Mouse (Mus musculus) C2C12 (cell line): ENCODE results near the gene Lrtm2.

ENCODE experiments used
- CEBPB ChIP-seq: IDR thresholded peaks from one replicate; pipeline ENCODE4 v1.6.1; 2011; ENCODE audit warnings: low read depth, mild to moderate bottlenecking, control low read depth, moderate library complexity
- CTCF ChIP-seq: IDR thresholded peaks from one replicate; pipeline ENCODE4 v1.5.1; 2011; ENCODE audit not compliant: control insufficient read depth, insufficient read depth, insufficient read length
- FOSL1 ChIP-seq: IDR thresholded peaks from one replicate; pipeline ENCODE4 v1.8.0; 2011; ENCODE audit warnings: mild to moderate bottlenecking, low read length; ENCODE audit not compliant: poor library complexity, insufficient read depth, severe bottlenecking
- MAX ChIP-seq: IDR thresholded peaks from one replicate; pipeline ENCODE4 v1.6.1; 2011; ENCODE audit warnings: mild to moderate bottlenecking, control low read depth
- MYOG ChIP-seq: IDR thresholded peaks from one replicate; pipeline ENCODE4 v1.6.1; 2011; ENCODE audit not compliant: control insufficient read depth, insufficient read length; ENCODE audit errors: extremely low read depth

- TF ChIP-seq CTCF (no peak), MYOG (no peak), MAX (no peak), CEBPB (no peak), FOSL1 (no peak)
Observed at GRCm38 (mm10) chr6:119347813-119348212, 17.2 kb upstream of the Lrtm2 start.
